Mouse (Mus musculus) regulatory T cell (primary cell): Measurements from ENCODE around the gene Tspan32.

Experiments
- in situ Hi-C: fragments of 300-600 bp; cut with MboI, MseI; formaldehyde crosslinking; loops from one replicate; pipeline ENCODE4 v1.15.1; 2025; ENCODE audit warnings: high pct_unique_total_duplicates

The Tspan32 gene

GRCm38 (mm10) chr7:143004727-143005343, at the start of gene Tspan32:
Gene Tspan32 (plus strand): TSS chr7:143005046.
- in situ Hi-C loops = loop anchor here (5.0 kb wide), 2 partner anchors 47 to 468 kb away; partner anchors contain the start of gene Cd81

DNA sequence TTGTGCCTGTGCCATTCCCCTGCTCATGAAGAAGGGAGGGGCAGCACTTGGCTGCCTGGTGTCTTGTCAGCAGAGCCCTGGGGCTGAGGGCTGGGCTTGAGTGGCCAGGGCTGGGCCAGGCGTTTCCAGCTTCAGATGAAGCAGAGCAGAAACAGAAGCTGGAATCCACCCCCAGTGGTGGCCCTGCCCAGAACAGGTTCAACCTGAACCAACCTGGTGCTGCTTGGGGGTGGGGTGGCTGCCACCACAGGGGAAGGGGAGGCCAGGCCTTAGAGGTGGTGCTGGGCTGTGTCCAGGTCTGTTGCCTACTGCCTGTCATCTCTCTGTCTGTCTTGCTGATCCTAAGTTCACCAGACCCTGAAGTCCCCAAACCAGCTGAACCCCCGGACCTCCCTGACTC, 48.8 kb upstream of the Tspan32 start:
- in situ Hi-C loops = no loop called here

DNA sequence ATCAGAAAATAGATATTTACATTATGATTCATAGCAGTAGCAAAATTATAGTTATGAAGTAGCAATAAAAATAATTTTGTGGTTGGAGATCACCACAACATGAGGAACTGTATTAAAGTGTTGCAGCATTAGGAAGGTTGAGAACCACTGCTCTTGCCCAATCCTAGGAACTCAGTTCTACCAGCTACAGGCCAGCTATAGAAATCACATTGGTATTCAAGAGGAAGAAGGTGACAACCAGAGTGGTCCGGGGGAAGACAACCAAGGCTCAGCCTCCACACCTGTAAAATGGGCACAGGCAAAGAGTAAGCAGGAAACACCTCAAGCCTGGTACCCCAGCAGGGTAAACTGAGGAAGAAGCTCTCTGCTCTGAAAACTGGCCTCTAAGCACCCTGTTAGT, 46.0 kb upstream of the Tspan32 start:
- in situ Hi-C loops = no loop called here

- in situ Hi-C loops = no loop called here
These were observed 45.1 kb upstream of the Tspan32 start for GRCm38 (mm10) chr7:142959752-142960151.

GRCm38 (mm10) chr7:142967414-142967883, 37.4 kb upstream of the Tspan32 start:
- in situ Hi-C loops = no loop called here

GRCm38 (mm10) chr7:142967884-142968808, 36.7 kb upstream of the Tspan32 start:
- in situ Hi-C loops = no loop called here

DNA sequence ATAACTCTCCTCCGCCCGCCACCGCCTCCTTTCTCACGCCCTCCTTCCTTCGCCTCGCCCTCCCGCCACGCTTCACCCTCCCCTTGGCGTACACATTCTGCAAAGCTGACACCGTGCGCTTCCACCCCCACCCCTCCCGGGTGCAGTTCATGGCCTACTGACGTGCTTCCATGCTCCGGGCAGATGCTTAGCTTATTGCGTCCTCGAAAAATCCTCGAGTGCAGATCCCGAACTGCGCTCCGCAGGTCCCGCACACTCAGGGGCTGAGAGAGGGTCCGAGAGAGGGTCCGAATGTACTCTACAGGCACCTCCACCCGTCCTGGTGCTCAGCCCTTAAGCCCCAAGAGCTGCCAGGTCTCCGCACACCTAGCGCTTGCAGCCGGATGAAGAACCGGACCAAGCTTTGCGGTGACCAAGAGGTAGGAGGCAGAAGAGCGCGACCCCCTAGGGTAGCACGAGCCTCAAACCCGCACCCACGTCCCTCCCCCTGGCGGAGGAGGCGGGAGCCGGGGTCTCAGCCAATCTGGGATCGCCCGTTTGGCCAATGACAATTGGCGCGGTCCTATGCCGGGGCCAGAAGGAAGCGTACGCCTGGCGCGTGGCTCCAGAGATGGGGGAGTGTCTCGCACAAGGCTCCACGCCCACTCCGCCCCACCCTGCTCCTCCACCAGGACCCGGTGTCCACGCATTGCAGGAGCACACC, 35.9 kb upstream of the Tspan32 start, which contains the start of gene Ascl2:
TSS of gene Ascl2 (minus strand) at position 456 of the 703 bp plus-strand sequence.
- in situ Hi-C loops = no loop called here

GRCm38 (mm10) chr7:142981908-142982307, 22.9 kb upstream of the Tspan32 start:
- in situ Hi-C loops = no loop called here

DNA sequence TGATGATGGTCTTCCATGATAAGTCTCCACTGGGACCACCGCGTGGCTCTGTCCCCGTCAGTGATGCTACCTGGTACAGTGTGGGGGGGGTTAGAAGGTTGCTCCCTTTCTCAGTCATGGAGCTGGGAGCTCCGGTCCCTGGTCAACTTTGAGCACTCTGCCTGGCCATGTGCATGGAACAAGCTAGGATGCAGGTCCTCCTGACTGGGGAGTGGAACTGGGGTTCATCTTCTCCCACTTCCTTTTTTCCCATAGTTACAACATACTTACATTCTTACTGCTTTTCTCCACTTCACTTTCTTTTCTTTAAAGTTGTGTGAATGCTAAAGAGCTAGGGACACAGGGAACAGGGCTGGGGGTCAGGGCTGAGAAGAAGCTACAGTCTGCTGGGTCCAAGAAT, 19.7 kb upstream of the Tspan32 start:
- in situ Hi-C loops = no loop called here

- in situ Hi-C loops = no loop called here
These were observed 17.1 kb upstream of the Tspan32 start for GRCm38 (mm10) chr7:142987718-142988117.

DNA sequence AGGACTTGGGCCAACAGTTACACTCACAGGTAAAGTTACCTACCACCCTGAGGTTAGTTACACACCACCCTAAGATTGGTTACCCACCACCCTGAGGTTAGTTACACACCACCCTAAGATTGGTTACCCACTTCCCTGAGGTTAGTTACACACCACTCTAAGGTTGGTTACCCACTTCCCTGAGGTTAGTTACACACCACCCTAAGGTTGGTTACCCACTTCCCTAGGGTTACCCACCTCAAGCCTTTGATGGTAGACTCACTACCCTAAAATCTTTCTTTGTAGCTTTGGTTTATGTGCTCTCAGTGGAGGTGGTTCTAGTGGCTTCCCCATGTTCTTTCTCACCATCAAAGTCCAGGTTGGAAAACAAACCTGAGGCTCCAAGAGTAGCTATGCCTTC, 9.8 kb upstream of the Tspan32 start:
- in situ Hi-C loops = no loop called here

- in situ Hi-C loops = no loop called here
These were observed 9.1 kb upstream of the Tspan32 start for GRCm38 (mm10) chr7:142995630-142996338.

- in situ Hi-C loops = no loop called here
These were observed 7.8 kb upstream of the Tspan32 start for GRCm38 (mm10) chr7:142996998-142997397.

DNA sequence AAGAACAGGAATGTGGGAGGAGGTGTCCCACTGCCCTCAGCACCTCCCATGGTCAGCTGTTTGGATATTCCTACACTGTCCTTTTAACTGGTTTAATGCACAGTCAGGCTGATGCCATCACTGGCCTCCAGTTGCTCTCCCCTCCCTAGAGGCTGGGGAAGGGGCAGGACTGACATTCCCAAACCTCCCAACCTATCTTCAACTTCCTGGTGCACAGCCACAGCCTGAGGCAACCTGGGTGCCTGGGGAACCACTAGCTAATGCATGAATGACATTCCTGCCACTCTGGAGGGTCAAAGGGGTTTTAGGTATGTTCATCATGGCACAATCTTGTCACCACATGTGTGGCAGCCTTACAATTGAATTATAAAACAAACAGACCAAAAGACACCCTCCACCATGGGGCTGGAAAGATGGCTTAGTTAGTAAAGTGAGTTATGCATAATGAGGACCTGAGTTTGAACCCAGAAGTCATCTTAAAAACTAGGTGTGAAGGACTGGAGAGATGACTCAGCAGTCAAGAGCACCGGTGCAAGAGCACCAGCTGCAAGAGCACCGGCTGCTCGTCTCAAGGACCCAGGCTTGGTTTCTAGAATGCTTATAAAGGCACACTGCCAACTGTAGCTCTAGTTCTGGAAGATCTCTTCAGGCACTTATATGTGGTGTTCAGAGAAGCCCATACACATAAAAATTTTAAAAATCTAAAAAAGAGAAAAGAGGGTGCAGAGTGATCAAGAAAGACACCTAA, 7.3 kb upstream of the Tspan32 start:
- in situ Hi-C loops = no loop called here

GRCm38 (mm10) chr7:143002679-143003078, 2.2 kb upstream of the Tspan32 start:
- in situ Hi-C loops = loop anchor here (5.0 kb wide), 1 partner anchor 465 kb away; no protein-coding TSS in a partner anchor

- in situ Hi-C loops = loop anchor here (5.0 kb wide), 1 partner anchor 47 kb away; the partner anchor contains the start of gene Cd81
These were observed 674 bp downstream of the Tspan32 start for GRCm38 (mm10) chr7:143005344-143006096.

DNA sequence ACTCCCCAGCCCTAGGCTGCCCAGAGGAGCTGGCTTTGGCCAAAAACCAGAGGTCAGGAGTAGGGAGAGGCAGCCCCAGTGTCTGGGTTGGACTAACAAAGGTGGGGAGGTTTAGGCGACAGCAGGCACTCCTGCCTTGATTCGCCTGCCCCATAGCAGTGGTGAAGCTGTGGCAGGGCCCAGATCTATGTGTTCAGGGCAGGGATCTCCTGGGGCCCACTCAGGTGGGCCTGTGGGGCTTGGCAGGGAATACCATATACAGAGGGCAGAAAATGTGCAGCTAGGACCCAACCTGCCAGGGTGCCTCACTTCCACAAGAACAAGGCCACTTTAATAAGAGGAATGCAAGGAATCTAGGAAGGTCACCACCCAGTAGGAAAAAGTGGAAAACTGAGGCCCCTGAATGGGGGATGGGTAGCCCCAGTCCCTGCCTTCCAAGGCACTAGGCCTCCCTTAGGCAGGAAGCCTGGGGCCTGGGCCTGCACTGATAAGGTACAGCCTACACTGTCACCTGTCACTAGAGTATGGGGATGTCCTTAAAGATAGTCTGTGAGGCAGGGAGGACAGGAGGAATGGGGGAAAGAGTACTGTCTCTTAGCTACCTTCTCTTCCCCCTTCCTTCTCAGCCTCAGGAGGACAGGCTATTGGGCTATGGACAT, 1.4 kb downstream of the Tspan32 start:
- in situ Hi-C loops = loop anchor here (5.0 kb wide), 1 partner anchor 46 kb away; the partner anchor contains the start of gene Cd81

DNA sequence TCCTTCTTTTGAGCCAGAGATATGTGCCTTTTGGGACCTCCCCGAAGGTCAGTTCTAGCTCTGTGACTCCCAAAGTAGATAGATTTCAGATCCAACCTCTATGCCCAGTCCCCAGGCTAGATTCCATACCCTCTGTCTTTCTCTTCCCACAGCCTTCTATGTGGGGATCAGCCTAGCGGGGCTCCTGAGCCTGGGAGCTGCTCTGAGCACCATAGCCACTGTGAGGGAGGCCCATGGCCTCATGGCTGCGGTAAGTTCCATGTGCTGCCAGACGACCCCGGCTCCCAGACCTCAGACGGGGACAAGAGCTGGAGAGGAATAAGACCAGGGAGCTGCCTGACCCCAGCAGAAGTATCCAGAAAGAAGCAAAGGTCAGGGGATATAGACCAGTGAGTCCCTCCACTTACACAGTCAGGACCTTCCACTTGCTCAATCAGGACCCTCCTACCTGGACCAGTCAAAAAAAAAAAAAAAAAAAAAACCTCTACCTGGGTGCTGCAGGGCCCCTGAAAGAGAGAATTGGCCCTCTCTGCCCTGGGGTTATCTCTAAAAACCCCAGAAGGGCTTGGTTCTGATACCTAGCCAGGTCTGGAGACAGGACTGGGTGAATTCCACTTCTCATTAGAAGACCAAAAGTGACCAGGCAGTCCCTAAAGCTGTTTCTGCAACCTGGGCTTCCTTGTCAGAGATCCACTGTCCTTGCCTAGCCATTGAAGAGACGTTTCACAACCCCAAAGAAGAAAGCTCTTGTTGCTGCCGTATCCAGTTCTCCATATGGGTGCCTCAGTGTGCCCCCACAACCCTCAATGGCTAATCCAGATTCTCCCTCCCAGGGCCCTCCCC, 2.1 kb downstream of the Tspan32 start:
- in situ Hi-C loops = loop anchor here (5.0 kb wide), 1 partner anchor 45 kb away; the partner anchor contains the start of gene Cd81
